Mouse (Mus musculus): Measurements from ENCODE around the gene Gnptab.

GRCm38 (mm10) chr10:88405812-88406211, 26.9 kb downstream of the Gnptab start:
- no peak for TF ChIP-seq CTCF (IDR thresholded peaks at IDR 0.05; ENCODE audit: insufficient read depth, low read depth, low read length)
- no peak for TF ChIP-seq POLR2A (IDR thresholded peaks at IDR 0.05; ENCODE audit: insufficient read depth, low read depth, low read length)

Measured in olfactory bulb, adult 2 months (tissue).